Mouse (Mus musculus): ENCODE results near the gene Rhbdf2.

The Rhbdf2 gene

DNA sequence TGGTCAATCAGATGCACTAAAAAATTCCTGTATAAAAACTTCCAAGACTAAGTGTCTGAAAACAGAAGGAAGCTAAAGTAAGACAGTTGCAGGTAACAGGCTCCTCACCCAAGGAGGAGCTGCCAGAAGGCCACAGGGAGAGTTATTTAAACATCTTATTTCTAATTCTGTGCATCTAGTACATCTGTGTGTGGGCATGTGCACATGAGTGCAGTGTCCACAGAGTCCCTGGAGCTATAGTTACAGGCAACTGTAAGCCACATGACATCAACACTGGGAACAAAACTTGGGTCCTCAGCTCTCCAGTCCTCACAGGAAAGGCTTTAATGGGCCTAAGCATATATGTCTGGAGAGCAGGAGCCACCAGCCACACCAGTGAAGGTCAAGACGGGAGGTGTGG is 74.6 kb downstream of the Rhbdf2 start:
- CTCF ChIA-PET: interaction anchor here in 3 of 4 experiments (0.5 to 5.0 kb wide), 15 partner anchors 9 to 147 kb away, joined by 3 to 32 read pairs (median 6); partner anchors contain the start of gene Aanat (in 2 of the 3)
- POLR2A ChIA-PET: interaction anchor here in 2 of 4 experiments (0.8 to 4.3 kb wide), 6 partner anchors 9 to 72 kb away, joined by 3 to 14 read pairs (median 3); no protein-coding TSS in a partner anchor

DNA sequence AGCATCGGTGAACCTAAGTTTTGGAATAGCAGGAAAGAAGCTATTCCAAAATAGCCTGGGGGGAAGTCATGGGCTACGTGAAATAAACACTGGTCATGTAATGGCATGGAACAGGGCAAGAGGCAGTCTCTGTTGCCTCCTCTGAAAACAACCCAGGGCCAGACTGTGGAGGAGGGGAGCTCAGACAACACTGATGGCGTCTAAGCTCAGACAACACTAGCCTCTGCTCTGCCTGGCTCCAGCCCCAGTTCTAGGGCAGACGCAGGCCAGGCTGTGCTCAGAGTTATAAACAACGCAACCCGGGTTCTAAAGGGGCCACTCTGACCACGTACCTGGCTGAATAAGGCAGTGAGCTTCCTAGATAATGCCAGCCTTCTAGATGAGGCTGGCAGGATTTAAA is 76.1 kb downstream of the Rhbdf2 start:
- POLR2A ChIA-PET: interaction anchor here in 3 of 4 experiments (0.6 to 4.3 kb wide), 9 partner anchors 8 to 90 kb away, joined by 3 to 14 read pairs (median 6); partner anchors contain the start of gene Aanat (in 1 of the 3)
- CTCF ChIA-PET: interaction anchor here (0.5 to 5.0 kb wide), 19 partner anchors 8 to 1463 kb away, joined by 3 to 32 read pairs (median 3); partner anchors contain the start of genes Aanat (in 2 of the 4) and Prpsap1 (in 1 of the 4)

DNA sequence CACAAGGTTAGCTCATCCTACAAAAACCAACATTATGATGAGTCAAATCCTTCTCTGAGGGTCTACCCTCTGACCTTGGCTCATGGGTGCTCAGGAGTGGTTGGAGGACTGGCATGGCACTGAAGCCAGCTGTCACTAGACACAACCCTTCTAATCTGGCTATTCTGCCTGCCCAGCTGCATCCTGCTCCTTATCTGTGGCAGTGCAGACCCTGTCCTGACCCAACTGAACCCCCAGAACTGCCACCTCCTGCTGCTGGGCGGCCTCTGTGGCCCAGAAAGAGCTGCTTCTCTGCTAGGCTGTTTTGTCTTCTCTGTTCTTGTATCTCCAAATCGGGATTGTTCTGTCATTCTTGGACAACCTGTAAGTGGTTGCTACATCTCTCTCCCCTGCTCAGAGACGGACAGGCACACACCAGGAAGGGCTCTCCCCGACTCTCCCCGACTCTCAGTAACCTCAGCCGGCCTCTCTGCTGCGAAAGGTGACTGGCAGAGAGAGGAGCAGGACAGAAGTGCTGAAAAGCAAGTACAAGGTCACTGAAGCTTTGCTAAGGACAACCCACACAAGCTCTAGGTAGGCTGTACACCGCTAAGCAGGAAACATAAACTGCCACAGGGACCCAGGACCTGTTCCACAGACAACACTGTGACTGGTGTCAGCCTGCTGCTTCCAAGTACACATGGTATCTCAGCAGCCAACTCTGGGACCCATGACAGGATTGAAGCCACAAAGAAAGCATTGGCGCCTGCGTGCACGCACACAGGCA is 77.4 kb downstream of the Rhbdf2 start:
- POLR2A ChIA-PET: interaction anchor here in 3 of 4 experiments (0.6 to 4.3 kb wide), 10 partner anchors 9 to 1422 kb away, joined by 3 to 14 read pairs (median 4); partner anchors contain the start of gene Aanat (in 2 of the 3)
- CTCF ChIA-PET: interaction anchor here in 2 of 4 experiments (0.5 to 5.0 kb wide), 12 partner anchors 37 to 833 kb away, joined by 3 to 32 read pairs (median 4); partner anchors contain the start of gene Aanat (in 2 of the 2)

DNA sequence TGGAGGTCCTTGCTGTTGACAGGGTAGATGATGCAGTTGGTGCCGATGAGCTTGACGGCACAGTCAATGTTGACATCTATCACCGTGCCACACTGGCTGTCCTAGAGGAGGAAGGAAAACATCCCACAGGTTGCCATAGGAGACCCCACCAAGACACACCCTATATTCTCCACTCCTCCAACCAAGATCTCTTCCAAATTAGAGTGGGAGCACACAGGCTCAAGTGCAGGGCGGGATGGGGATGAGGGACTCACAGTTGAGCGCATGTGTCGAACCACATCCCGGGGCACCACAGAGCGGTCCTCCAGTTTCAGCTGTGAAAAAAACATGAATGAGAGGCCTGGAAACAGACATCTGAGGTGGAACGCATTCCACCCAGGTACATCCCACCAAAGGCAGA is 78.0 kb downstream of the Rhbdf2 start:
- ChIA-PET CTCF (interaction anchor here in 1 of 4 experiments (0.5 to 5.0 kb wide), 3 partner anchors 38 to 832 kb away, joined by 4 to 32 read pairs (median 11); partner anchors contain the start of gene Aanat), POLR2A (interaction anchor here in 3 of 4 experiments (0.6 to 4.3 kb wide), 4 partner anchors 15 to 1423 kb away, joined by 3 to 14 read pairs (median 6); partner anchors contain the start of gene Aanat (in 1 of the 3))

Measured in embryonic stem cell, embryonic (primary cell).